10 mouse cellular contexts compared by ENCODE assay signal in the genomic region with DNA sequence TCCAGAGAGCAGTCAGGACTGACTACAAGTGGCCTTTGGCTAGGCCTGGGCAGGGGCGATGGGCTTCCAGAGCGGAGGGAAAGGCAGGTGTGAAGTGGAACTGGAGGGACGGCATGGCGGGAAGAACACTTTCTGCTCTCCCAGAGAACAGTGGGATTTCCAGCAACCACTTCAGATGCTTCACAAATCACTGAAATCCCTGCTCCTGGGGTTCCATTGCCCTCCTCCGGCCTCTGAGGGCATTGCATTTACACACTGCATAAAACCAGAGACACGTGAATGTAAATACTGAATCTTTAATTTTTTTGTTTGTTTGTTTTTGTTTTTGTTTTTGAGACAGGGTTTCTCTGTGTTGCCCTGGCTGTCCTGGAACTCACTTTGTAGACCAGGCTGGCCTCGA. TPM values are rescaled to one million over a fixed set of nuclear protein-coding genes. Genes with fewer than 3 reads are reported as not detected.
A peak's percentile ranks its signal among the peaks of the same experiment; 100 is the strongest.
DNase-seq lines count a peak whose midpoint lies in the region; ATAC-seq and TF ChIP-seq lines count a peak whose summit lies in the region.
"Had no signal": no experiment of that assay in that cellular context is flagged by ENCODE, and none has a peak within 500 bp of the region (broad histone marks: within the 10 kb centered on the region; RNA-seq: fewer than 3 reads in every experiment).

No protein-coding gene starts in this region.

- DNase-seq in adrenal gland, postnatal 14 days: peak; percentile 63
- no peak for DNase-seq in adrenal gland, adult 8-10 months
- DNase-seq in kidney, adult 18-20 months: peak; percentile 39
- no peak for DNase-seq in kidney, adult 11 months
- peak; percentile 25 for DNase-seq in MN1 (ENCODE audit: low spot score)
- DNase-seq in lung, embryonic 14.5 days: peak; percentile 75
- DNase-seq in left cerebral cortex, adult 11 months (ENCODE audit: low spot score): no peak
- DNase-seq in layer of hippocampus, postnatal 10 days (ENCODE audit: low spot score in 2 of 2): no peak
- DNase-seq: liver, embryonic 13.5 days had no signal

- ATAC-seq in lung, embryonic 14.5 days (ENCODE audit: insufficient read depth): no peak

- H3K4me3 ChIP-seq in lung, embryonic 14.5 days (ENCODE audit: low read depth, low read length): no peak overlapping the region
- H3K4me3 ChIP-seq: erythroblast, embryonic 14.5 days; liver, embryonic 13.5 days had no signal

- no peak overlapping the region for H3K27ac ChIP-seq in lung, embryonic 14.5 days (ENCODE audit: low read depth)
- H3K27ac ChIP-seq: liver, embryonic 13.5 days had no signal

- H3K9ac ChIP-seq in lung, embryonic 14.5 days: no peak overlapping the region
- H3K9ac ChIP-seq: liver, embryonic 13.5 days had no signal

- 55% methylated on average over 7 of the region's 7 CpGs for WGBS in lung, embryonic 14.5 days

- TF ChIP-seq CTCF in lung, embryonic 14.5 days (IDR thresholded peaks at IDR 0.05; ENCODE audit: low read depth): peak; percentile 73

- H3K9me3 ChIP-seq in lung, embryonic 14.5 days (ENCODE audit: low read depth, low read length): no peaks in the 10 kb centered on the region
- H3K9me3 ChIP-seq: liver, embryonic 13.5 days had no signal

- no peaks in the 10 kb centered on the region for H3K36me3 ChIP-seq in lung, embryonic 14.5 days (ENCODE audit: insufficient read depth)
- H3K36me3 ChIP-seq: liver, embryonic 13.5 days had no signal

- no peak overlapping the region for H3K4me2 ChIP-seq in lung, embryonic 14.5 days
- H3K4me2 ChIP-seq: liver, embryonic 13.5 days had no signal

- H3K4me1 ChIP-seq in lung, embryonic 14.5 days (ENCODE audit: insufficient read depth): no peaks in the 10 kb centered on the region
- H3K4me1 ChIP-seq: liver, embryonic 13.5 days had no signal

- no peaks in the 10 kb centered on the region for H3K27me3 ChIP-seq in lung, embryonic 14.5 days (ENCODE audit: insufficient read depth, low read length)

RNA-seq across cellular contexts. Expression of a gene that starts 9.0 kb away (rescaled TPM):
- total RNA-seq in adrenal gland, postnatal 14 days (2021): 87.4 and 92.1 TPM in 2 replicates
- 100 to 1,000 TPM; 112 to 147 (median 124) TPM for total RNA-seq in adrenal gland, adult 8-10 months (2022)
- 74.8 and 84.5 TPM in 2 replicates for polyA plus RNA-seq in lung, embryonic 14.5 days (2014; fragmentation: Nextera tagmentation; extraction: Ambion mirVana)
- total RNA-seq in layer of hippocampus, postnatal 10 days (2021): 10 to 100 TPM; 67.3 to 72.8 TPM

RNA-seq across cellular contexts. Expression of a gene that starts 39.5 kb away (rescaled TPM):
- 212 and 214 TPM in 2 replicates for total RNA-seq in adrenal gland, postnatal 14 days (2021)
- 100 to 1,000 TPM; 254 to 451 (median 353) TPM for total RNA-seq in adrenal gland, adult 8-10 months (2022)
- polyA plus RNA-seq in lung, embryonic 14.5 days (2014; fragmentation: Nextera tagmentation; extraction: Ambion mirVana): 51.8 and 55.9 TPM in 2 replicates
- 10 to 100 TPM; 33.4 to 35.4 TPM for total RNA-seq in layer of hippocampus, postnatal 10 days (2021)

RNA-seq across cellular contexts. Expression of a gene that starts 50.8 kb away (rescaled TPM):
- total RNA-seq in adrenal gland, postnatal 14 days (2021): 41.3 and 50.4 TPM in 2 replicates
- total RNA-seq in adrenal gland, adult 8-10 months (2022): 10 to 100 TPM; 56.2 to 62.7 (median 57.0) TPM
- 108 and 116 TPM in 2 replicates for polyA plus RNA-seq in lung, embryonic 14.5 days (2014; fragmentation: Nextera tagmentation; extraction: Ambion mirVana)
- 10 to 100 TPM; 44.4 to 46.5 TPM for total RNA-seq in layer of hippocampus, postnatal 10 days (2021)

RNA-seq across cellular contexts. Expression of a gene that starts 54.1 kb away (rescaled TPM):
- 29.1 and 29.3 TPM in 2 replicates for total RNA-seq in adrenal gland, postnatal 14 days (2021)
- 10 to 100 TPM; 24.9 to 39.2 (median 32.8) TPM for total RNA-seq in adrenal gland, adult 8-10 months (2022)
- polyA plus RNA-seq in lung, embryonic 14.5 days (2014; fragmentation: Nextera tagmentation; extraction: Ambion mirVana): 15.5 and 17.4 TPM in 2 replicates
- total RNA-seq in layer of hippocampus, postnatal 10 days (2021): 10 to 100 TPM; 33.4 to 41.1 TPM

Comparison
In these comparisons a context has a peak if more than half of its experiments do, and no peak if none do; other contexts are left out.
1. DNase-seq: peak in adrenal gland, postnatal 14 days (single experiment), kidney, adult 18-20 months (single experiment), MN1 (single experiment) and lung, embryonic 14.5 days (single experiment); none in adrenal gland, adult 8-10 months (single experiment), kidney, adult 11 months (single experiment), left cerebral cortex, adult 11 months (single experiment) and layer of hippocampus, postnatal 10 days (0 of 2).